Mouse (Mus musculus) spleen, adult 2 months (tissue): ENCODE results near the gene Tmsb4x.

Source experiments
- CTCF ChIP-seq: fragments of 200-500 bp; IDR thresholded peaks from 2 replicates; pipeline ENCODE4 v1.5.1; 2011; ENCODE audit warnings: mild to moderate bottlenecking, inconsistent platforms; ENCODE audit not compliant: insufficient read depth, insufficient read length, insufficient replicate concordance; ENCODE audit errors: extremely low read depth
- POLR2A ChIP-seq: fragments of 200-500 bp; IDR thresholded peaks from 2 replicates; pipeline ENCODE4 v1.6.1; 2011; ENCODE audit warnings: low read depth, low read length, inconsistent platforms

DNA sequence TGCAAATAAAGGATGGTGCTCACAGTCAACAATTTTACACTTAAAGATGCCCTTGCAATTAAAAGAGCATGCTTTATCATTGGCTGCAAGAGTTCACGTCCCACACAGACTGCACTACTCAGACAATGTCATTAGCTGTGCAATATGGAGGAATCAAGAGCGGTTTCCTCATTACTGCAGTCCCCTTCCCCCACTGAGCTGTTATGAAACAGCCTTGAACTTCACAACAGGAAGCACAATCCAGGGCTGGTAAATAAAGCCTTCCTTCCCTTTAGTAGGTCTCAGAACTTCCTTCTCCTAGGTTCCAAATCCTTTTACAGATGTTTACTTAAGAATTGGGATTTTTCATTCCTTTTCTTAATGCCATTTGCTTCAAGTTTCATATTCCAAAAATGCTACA lies 41.8 kb downstream of the Tmsb4x start:
- TF ChIP-seq CTCF (no peak), POLR2A (no peak)
